Mouse (Mus musculus) cerebellum, adult 8-10 months (tissue): ENCODE results near the gene Tmem184a.
A peak's percentile ranks its signal among the peaks of the same experiment; 100 is the strongest.

Source experiments
- DNase-seq: peaks from one replicate; pipeline ENCODE4 v3.0.0; 2022

Gene Tmem184a

DNA sequence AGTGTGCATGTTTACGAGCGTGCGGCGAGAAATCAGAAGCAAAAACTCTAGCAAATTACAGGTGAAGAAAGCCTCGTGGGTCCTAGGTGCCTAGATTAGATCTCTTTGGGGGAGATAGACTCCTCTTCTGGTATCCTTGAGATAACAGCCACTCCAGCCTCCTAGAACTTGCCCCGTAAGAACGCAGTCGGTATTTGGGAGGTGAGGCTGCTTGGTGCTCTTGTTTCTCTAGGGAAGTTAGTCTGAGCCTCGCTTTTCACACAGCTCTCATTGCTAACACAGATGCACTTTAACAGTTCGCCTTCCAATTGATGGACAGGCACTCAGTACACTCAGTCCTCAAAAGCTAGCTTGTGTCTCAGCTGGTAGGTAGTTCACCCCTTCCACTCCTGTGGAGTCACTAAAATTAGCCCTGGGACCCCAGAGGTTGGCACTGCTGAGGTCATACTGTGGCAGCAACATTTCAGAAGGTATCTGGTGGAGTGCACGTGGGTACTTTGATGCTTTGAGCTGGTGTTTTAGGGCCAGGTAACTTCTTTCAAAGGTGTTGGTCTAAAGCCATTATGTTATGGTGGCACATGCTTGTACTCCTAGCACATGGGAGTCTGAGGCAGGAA, 27.4 kb downstream of the Tmem184a start:
- no peak for DNase-seq

DNA sequence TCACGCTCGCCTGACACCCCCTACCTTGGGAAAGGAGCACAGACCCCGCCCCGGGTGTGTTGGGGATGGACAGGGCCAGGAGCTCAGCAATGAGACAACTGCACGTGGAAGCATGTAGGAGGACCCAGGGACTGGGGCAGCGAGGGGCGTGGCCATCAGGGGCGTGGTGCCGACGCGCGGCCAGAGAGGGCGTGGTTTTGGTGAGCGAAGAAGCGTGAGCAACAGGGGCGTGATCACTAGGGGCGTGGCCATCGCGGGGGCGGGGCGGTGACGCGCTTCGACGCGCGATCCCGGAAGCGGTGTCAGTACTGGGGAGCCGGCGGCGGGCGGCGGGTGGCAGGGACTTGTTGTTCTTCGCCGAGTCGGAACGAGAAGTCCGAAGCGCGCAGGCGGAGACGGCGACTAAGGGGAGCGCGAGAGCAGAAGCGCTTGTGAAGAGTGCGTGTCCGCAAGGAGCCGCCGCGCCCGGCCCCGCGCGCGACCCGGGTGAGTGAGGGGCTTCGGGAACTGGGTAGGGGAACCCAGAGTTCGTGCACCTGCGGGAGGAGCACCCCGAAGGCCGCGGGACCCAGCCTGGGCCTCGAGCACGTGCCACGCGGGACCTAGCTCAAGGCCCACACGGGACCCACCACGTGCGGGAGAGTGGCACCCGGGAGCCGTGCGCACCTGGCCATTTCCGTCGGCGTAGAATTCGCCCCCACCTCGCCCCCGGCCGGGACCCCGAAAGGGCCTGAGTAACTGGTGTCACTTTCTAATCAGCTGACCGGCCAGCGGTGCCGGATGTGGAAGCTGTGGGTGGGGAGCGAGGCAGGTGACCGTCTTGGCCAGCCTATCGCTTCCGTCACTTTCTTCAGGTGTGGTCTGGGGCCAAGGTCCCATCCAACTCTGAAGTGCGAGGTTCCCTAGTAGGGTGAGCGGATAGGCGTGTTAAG, 28.2 kb downstream of the Tmem184a start, which contains the start of gene Mafk:
Gene Mafk, plus strand, starts transcription at position 287 of the 932 bp plus-strand sequence.
- peak; percentile 77 for DNase-seq

DNA sequence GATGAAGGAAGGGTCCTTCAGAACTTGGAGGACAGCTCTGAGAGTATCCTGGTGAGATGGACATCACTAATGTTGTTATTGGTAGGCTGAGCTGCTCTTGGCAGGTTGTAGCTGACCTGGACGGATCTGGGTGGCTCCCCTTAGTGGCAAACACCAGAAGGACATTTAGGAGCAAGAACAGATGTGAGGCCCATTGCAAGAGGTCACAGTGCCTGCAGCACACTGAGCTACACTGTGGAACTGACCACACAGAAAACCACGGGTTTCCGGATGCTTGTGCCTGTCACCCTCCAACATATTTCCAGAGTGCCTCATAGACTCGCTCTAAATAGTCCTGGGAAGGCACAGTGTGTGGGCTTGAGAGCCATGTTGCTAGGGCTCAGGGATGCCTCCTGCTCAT, 30.3 kb downstream of the Tmem184a start:
- no peak for DNase-seq

DNA sequence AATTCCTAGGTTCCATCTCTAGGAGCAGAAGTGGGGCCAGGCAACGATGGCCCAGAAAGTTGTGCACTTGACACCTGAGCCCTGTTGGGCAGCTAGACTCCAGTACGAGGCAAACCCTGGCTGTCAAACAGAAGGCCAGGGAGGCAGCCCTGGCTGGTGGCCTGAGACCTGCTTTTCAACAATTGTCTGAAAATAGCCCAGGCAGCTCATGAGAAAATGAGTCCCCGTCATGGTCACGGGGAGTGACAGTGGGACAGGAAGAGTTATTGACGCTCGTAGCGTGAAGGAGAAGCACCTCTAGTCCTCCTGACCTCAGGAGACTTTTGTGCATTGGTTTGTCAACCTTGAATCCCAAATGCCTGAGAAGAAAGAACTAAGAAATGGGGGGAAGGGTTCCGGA, 38.3 kb downstream of the Tmem184a start:
- DNase-seq, result no peak

DNA sequence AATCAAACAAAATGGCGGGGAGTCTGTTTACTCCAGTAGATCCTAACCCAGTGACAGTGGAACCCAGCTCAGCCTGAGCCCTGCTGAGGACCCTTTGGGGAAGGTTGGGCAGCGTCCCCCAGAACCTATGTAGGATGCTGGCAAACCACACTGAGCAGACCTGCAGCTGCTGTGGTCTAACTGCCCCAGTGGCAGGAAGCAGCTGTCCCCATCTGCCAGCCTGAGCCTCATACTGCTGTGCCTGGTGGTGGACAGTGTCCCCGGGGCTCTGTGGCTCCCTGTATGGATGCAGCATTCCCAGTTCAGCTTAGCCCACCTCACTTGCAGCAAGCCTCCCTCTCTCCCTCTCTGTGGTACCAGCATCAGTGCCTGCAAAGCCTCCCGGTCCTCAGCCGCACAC, 42.8 kb downstream of the Tmem184a start:
- DNase-seq, result no peak

DNA sequence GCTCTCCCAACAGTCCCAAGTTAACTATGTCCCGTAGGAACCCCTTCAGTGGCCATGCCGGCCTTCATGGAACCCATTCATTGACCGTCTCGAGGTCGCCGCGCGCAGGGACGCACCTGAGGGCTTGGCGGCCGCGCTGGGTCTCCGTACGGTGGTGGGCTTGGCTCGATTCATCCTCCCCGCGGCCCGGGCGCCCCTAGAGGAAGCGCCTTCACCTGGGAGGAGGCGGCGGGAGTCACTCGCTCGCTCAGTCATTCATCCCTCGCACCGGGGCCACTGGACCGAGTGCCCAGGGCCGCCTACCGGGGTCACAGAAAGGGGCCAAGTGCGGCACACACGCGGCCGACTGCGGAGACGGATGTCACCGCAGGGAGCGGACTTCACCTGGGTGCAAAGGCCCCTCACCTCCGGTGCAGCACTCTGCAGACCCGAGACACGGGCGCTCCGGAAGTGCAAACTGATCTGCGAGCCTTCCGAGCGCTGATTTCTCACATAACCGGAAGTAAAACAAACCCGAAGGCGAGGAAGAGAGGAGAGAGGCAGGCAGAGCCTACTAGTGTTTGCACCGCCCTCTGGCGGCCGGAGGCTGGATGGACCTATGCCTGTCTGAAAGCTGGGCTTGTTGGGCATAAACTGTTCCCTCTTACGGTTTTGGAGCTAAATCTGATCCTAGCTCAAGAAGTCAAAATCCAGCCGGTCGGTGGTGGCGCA, 44.3 kb downstream of the Tmem184a start, which contains the start of gene Ints1:
Gene Ints1, minus strand, starts transcription at position 459 of the 711 bp plus-strand sequence.
- peak; percentile 95 for DNase-seq

DNA sequence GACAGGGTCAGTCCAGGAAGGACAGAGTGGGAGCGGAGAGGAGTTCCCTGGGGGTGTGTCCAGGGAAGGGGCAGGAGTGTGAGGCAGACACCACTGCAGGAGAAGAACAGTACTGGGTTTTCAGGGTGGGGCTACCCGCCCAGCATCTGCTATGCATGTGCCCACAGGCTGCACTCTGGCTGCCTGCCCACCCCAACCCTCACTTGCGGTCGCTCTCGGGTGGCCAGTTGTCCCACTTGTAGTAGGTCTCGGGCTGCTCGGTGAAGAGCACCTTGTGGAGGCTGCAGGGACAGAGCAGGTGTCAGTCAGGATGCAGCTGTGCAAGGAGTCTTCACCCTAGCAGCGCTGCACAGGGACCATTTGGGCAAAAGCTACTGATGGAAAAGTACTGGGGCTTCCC, 51.5 kb downstream of the Tmem184a start:
- DNase-seq, result no peak

DNA sequence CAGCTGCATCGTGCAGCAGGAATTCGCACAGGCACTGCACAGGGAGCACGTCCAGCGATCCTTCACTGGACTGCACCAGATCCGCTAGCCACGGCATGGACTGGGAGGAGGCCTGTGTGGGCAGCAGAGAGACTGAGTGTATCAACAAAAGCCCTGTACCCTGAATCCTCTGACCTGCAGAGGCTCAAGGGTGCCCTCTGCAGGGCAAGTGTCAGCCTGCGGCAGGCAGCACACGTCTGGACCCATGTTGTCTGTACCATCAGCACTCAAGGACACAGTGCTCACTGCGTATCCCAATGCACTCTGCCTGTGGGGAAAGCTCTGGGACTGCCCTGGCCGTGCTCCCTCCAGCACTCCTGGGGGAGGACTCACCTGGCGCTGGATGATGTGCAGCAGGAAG, 55.4 kb downstream of the Tmem184a start:
- DNase-seq, result no peak

DNA sequence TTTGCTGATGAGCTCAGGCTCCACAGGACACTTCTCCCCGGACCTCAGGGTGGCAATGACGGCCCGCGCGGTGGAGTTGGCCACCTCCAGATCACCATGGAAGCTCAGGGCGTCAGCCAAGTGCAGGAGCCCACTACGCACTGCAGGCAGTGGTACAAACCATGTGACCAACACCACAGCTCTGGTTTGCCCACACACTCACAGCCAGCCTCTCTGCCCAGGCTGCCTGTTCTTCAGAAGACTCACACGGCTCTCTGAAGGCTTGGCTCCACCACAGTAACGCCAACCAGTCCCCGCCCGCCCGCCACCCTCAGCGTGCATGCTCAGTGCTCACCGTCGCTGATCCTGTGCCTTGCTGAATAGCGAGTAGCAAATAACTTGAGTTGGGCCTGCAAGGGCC, 61.6 kb downstream of the Tmem184a start:
- no peak for DNase-seq

DNA sequence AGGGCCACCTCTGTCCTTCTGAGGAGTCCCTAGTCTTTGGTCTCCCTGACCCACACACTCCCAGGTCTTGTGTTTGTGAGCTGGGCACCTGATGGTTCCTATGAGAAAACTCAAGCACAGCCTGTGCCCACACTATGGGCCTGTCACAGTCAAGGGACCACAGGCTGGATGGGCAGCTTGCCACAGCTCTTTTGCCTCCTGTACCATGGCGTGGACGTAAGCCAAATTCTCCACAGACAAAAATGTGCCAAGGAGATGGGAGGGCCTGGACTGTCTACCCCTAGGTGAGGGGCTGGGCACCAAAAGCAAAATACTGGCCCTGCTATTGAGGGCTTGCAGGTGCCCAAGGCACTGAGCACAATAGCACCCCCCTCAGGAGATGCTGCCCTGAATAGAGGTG, 63.1 kb downstream of the Tmem184a start:
- no peak for DNase-seq

DNA sequence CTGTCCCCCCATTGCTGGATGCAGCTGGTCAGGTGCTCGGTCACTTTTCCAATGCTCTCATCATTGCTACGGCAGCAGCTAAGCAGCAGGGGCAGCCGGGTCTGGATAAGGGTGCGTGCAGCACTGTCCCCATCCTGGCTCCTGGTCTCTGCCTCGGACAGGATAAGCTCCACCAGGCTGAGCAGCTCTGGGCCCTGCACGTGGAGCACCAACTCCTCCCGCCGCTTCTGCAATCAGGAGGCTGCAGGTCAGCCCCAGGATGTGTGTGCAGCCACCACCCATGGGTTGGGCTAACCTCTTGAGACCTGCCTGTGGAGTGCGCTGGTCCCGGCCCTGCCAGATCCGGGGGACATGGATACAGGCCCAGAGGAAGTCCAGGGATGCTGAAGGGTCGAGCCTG, 63.6 kb downstream of the Tmem184a start:
- no peak for DNase-seq

DNA sequence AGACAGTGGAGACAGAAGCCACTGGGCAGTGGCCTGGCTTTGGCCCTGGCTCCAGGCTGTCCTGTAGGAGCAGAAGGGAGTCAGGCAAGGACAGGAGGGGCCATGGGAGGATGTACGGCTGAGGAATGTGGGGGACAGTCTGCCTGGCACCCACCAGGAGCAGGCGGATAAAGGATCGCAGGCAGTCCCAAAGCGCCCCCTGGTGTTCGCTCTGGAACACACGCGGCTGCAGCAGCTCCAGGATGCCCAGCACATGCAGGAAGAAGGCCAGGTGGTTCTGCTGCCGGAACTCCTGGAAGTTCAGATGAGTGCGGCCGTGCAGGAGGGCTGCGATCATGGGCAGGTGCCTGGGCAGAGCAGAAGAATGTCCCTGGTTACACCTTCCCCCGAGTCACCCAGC, 65.0 kb downstream of the Tmem184a start:
- peak; percentile 67 for DNase-seq
